In the genomic region with DNA sequence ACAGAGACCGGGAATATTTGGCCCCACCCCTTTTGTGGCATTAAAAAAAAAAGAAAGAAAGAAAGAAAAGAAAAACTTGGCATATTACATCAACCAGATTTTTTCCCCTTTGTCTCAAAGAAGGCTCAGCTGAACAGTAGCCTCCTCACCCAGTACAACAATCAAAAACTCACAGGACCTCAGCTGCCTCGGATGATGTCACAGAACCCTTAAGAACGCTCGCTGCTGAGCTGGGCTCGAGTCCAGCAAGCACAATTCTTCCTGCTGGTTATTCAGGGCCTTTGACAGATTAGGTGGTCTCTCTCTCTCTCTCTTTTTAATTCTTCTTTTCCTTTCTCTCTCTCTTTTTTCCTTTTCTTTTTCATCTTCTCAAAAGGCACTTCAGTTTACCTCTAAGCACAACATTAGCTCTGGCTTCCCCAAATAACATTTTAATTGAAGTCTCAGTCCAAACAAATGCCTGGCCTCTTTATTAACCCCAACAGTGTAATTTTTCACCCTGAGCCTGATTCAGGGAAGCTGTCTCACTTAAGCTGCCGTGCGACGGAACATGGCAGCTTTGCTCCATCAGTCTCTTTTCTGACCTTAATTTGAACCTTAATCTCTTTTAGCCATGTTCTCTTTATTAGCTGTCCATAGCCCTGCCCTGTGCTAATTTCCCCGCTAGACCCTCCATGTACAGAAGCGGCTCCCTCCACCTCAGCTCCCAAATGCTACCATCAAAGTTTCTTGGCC, we compare ENCODE assay signal across 11 mouse cellular contexts. TPM values are rescaled to one million over a fixed set of nuclear protein-coding genes. Genes with fewer than 3 reads are reported as not detected.
A peak's percentile ranks its signal among the peaks of the same experiment; 100 is the strongest.
DNase-seq lines count a peak whose midpoint lies in the region; ATAC-seq lines count a peak whose summit lies in the region.
"Had no signal": no experiment of that assay in that cellular context is flagged by ENCODE, and none has a peak within 500 bp of the region (broad histone marks: within the 10 kb centered on the region; RNA-seq: fewer than 3 reads in every experiment).

No protein-coding gene starts in this region.

- H3K4me2 ChIP-seq in kidney, embryonic 15.5 days = no peak overlapping the region
- H3K4me2 ChIP-seq in hindbrain, embryonic 13.5 days = no peak overlapping the region
- H3K4me2 ChIP-seq: embryonic facial prominence, embryonic 13.5 days had no signal

- peaks cover 12% of the 10 kb centered on the region; the same call in 1 of the 2 replicates for H3K4me1 ChIP-seq in kidney, embryonic 15.5 days
- peaks cover 27% of the 10 kb centered on the region for H3K4me1 ChIP-seq in hindbrain, embryonic 13.5 days (replicated peaks)

- H3K9me3 ChIP-seq in kidney, embryonic 15.5 days (replicated peaks) = no peaks in the 10 kb centered on the region
- no peaks in the 10 kb centered on the region for H3K9me3 ChIP-seq in hindbrain, embryonic 13.5 days
- H3K9me3 ChIP-seq: embryonic facial prominence, embryonic 13.5 days had no signal

- peak; percentile 53 for DNase-seq in embryo, embryonic 10 days (ENCODE audit: low spot score)
- DNase-seq in embryo, embryonic 9.5 days (ENCODE audit: extremely low spot score) = no peak
- peak; percentile 59 for DNase-seq in kidney, postnatal 10 days
- peak; percentile 59 for DNase-seq in brain, adult 2 months (ENCODE audit: low read depth, low spot score)
- no peak for DNase-seq in urinary bladder, postnatal 10 days (ENCODE audit: low spot score)
- DNase-seq in frontal cortex, adult 2 months (ENCODE audit: extremely low spot score in 1 of 2, low spot score in 1 of 2) = no peak
- DNase-seq: gastrocnemius, adult 2 months; liver, postnatal 0 days had no signal

- H3K27ac ChIP-seq in kidney, embryonic 15.5 days = no peak overlapping the region
- peak overlapping the region; percentile 58; the same call in 1 of the 2 replicates for H3K27ac ChIP-seq in hindbrain, embryonic 13.5 days
- H3K27ac ChIP-seq: embryonic facial prominence, embryonic 13.5 days; gastrocnemius, adult 2 months had no signal

- WGBS in kidney, embryonic 15.5 days = 30% methylated on average over 10 of the region's 10 CpGs
- WGBS in hindbrain, embryonic 13.5 days = 14% methylated on average over 10 of the region's 10 CpGs

- H3K27me3 ChIP-seq in kidney, embryonic 15.5 days = 0 out of 2 replicates have a peak, but pooled peaks cover 5% of the 10 kb centered on the region
- H3K27me3 ChIP-seq in hindbrain, embryonic 13.5 days = peaks cover 19% of the 10 kb centered on the region; the same call in 1 of the 2 replicates

- no peak for ATAC-seq in kidney, embryonic 15.5 days (replicated peaks; ENCODE audit: low FRiP score)
- ATAC-seq in hindbrain, embryonic 13.5 days (ENCODE audit: low FRiP score) = peak; percentile 75; the same call in 1 of the 2 replicates
- ATAC-seq: liver, postnatal 0 days had no signal

- no peak overlapping the region for H3K9ac ChIP-seq in kidney, embryonic 15.5 days
- H3K9ac ChIP-seq in hindbrain, embryonic 13.5 days = 0 out of 2 replicates have a peak overlapping the region, but pooled peaks have one; percentile 49
- H3K9ac ChIP-seq: embryonic facial prominence, embryonic 13.5 days; liver, postnatal 0 days had no signal

- no peaks in the 10 kb centered on the region for H3K36me3 ChIP-seq in kidney, embryonic 15.5 days
- H3K36me3 ChIP-seq in hindbrain, embryonic 13.5 days = no peaks in the 10 kb centered on the region
- H3K36me3 ChIP-seq: embryonic facial prominence, embryonic 13.5 days had no signal

- no peak overlapping the region for H3K4me3 ChIP-seq in kidney, embryonic 15.5 days (replicated peaks)
- no peak overlapping the region for H3K4me3 ChIP-seq in hindbrain, embryonic 13.5 days
- H3K4me3 ChIP-seq: embryonic facial prominence, embryonic 13.5 days; gastrocnemius, adult 2 months had no signal

RNA-seq across cellular contexts. Expression of gene Prox1, which starts 19.9 kb away (rescaled TPM):
- polyA plus RNA-seq in kidney, embryonic 15.5 days (2015; fragmentation: Nextera tagmentation; extraction: Ambion mirVana) = 1.3 and 1.8 TPM in 2 replicates
- polyA plus RNA-seq in hindbrain, embryonic 13.5 days (2015; fragmentation: Nextera tagmentation; extraction: Ambion mirVana) = 7.8 and 8.8 TPM in 2 replicates
- polyA plus RNA-seq in frontal cortex, adult 2 months (2012; rRNA removed) = 2.8 and 2.9 TPM in 2 replicates

Comparison
In these comparisons a context has a peak if more than half of its experiments do, and no peak if none do; other contexts are left out.
1. DNase-seq: peak in embryo, embryonic 10 days (single experiment), kidney, postnatal 10 days (single experiment) and brain, adult 2 months (single experiment); none in embryo, embryonic 9.5 days (single experiment), urinary bladder, postnatal 10 days (single experiment) and frontal cortex, adult 2 months (0 of 2).